Mouse (Mus musculus): ENCODE measurements around the gene Usp12. TPM values are rescaled to one million over a fixed set of nuclear protein-coding genes. Genes with fewer than 3 reads are reported as not detected.

Usp12 gene
- total and polyA plus RNA-seq, 3 experiments = 24.5 TPM; not detected in 1

DNA sequence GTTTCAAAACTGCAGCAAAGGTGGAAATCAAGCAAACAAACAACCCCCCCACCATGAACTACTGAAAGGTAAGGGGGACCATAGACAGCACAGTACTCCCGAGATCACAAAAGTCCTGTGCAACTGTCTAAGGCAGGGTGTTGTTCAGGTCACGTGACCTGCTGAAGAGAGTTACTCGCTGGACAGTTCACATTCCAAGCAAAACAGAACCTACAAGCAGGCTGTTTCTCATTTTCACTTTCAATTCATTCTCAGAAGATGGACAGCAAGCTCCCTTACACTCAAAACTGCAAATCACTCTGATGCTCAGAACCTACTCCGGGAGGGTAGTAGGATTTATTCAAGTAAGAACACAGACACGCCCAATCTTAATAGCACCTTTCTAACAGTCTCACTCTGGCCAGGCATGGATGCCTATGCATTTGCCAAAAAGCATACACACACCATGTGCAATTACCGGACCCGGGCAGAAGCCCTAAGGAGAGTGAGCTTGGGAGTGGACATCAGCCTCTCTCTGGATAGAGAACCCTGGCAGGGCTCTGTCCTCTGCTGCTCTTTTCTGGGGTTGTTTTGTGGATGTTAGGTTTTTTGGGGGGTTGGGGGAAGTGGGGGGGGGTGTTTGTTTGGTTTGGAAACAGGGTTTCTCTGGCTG lies 2.5 kb downstream of the Usp12 start:
- peaks cover 4 to 16% of the 10 kb centered on the region in 2 experiments for H3K4me1 ChIP-seq (ENCODE audit: control insufficient read depth in 1 of 2, insufficient read depth in 2 of 2, low read length in 2 of 2)
- DNase-seq (ENCODE audit: low read depth, low spot score) = peak; percentile 23
- no peaks in the 10 kb centered on the region for H3K27me3 ChIP-seq (ENCODE audit: control insufficient read depth in 1 of 2, insufficient read depth in 2 of 2, low read length in 2 of 2)
- no peak overlapping the region for H3K9ac ChIP-seq (ENCODE audit: control insufficient read depth, low read depth, low read length, poor library complexity, severe bottlenecking)
- no peaks in the 10 kb centered on the region for H3K9me3 ChIP-seq (replicated peaks; ENCODE audit: insufficient read depth, low read length)
- H3K4me3 ChIP-seq (ENCODE audit: control insufficient read depth in 1 of 2, insufficient read depth in 1 of 2, low read depth in 2 of 2, low read length in 2 of 2) = no peak overlapping the region
- H3K36me3 ChIP-seq (ENCODE audit: control insufficient read depth in 1 of 2, insufficient read depth in 2 of 2, low read length in 2 of 2) = peaks cover 0 to 7% of the 10 kb centered on the region in 2 experiments; a peak in 2 of 4 replicates
- H3K27ac ChIP-seq (ENCODE audit: control insufficient read depth, low read depth, low read length) = no peak overlapping the region
- TF ChIP-seq CTCF (IDR thresholded peaks at IDR 0.05 in 2 of 3, conservative IDR thresholded peaks at IDR 0.05 in 1 of 3; ENCODE audit: control insufficient read depth in 1 of 3, insufficient read depth in 1 of 3, low read depth in 2 of 3, low read length in 3 of 3, poor library complexity in 1 of 3, severe bottlenecking in 1 of 3) (no peak), USF1 (IDR thresholded peaks at IDR 0.05; ENCODE audit: low read depth, low read length) (peak; percentile 77), ELF1 (IDR thresholded peaks at IDR 0.05; ENCODE audit: low read depth, low read length) (no peak), HCFC1 (IDR thresholded peaks at IDR 0.05; ENCODE audit: low read depth, low read length) (no peak)
- H3K79me2 ChIP-seq (ENCODE audit: control insufficient read depth, insufficient read depth, low read length, poor library complexity) = peaks cover 48% of the 10 kb centered on the region

DNA sequence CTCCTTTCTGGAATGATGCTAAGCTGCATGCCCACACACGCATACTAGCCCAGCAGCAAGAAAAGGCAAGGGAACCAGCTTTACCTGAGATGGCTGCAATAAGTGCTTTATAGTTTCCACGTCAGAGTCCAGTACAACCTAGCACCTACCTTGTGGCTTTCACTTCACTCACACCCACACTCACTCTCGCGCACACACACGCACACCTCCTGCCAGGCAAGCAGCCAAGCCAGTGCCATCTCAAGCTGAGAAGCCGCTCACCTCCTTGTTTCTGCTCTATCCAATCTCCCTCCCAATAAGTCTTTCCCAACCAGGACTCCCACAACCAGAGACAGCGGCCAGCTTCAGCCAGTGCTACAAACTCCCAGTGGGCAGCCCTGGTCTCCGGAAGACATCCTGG lies 3.9 kb downstream of the Usp12 start:
- peaks cover 48% of the 10 kb centered on the region for H3K79me2 ChIP-seq (ENCODE audit: control insufficient read depth, insufficient read depth, low read length, poor library complexity)
- H3K36me3 ChIP-seq (ENCODE audit: control insufficient read depth in 1 of 2, insufficient read depth in 2 of 2, low read length in 2 of 2) = peaks cover 0 to 7% of the 10 kb centered on the region in 2 experiments; a peak in 2 of 4 replicates
- H3K4me1 ChIP-seq (ENCODE audit: control insufficient read depth in 1 of 2, insufficient read depth in 2 of 2, low read length in 2 of 2) = peaks cover 4 to 16% of the 10 kb centered on the region in 2 experiments
- no peaks in the 10 kb centered on the region for H3K27me3 ChIP-seq (ENCODE audit: control insufficient read depth in 1 of 2, insufficient read depth in 2 of 2, low read length in 2 of 2)
- no peak for TF ChIP-seq MAX (IDR thresholded peaks at IDR 0.05; ENCODE audit: low read length)
- no peak for TF ChIP-seq TCF12 (IDR thresholded peaks at IDR 0.05; ENCODE audit: low read depth, low read length)
- no peak for TF ChIP-seq POLR2AphosphoS2 (IDR thresholded peaks at IDR 0.05; ENCODE audit: low read length)
- TF ChIP-seq CHD1 (IDR thresholded peaks at IDR 0.05; ENCODE audit: low read depth, low read length) = no peak
- no peak for TF ChIP-seq RCOR1 (IDR thresholded peaks at IDR 0.05; ENCODE audit: low read depth, low read length)
- H3K27ac ChIP-seq (ENCODE audit: control insufficient read depth, low read depth, low read length) = no peak overlapping the region
- H3K4me3 ChIP-seq (ENCODE audit: control insufficient read depth in 1 of 2, insufficient read depth in 1 of 2, low read depth in 2 of 2, low read length in 2 of 2) = no peak overlapping the region
- H3K9me3 ChIP-seq (replicated peaks; ENCODE audit: insufficient read depth, low read length) = no peaks in the 10 kb centered on the region
- H3K9ac ChIP-seq (ENCODE audit: control insufficient read depth, low read depth, low read length, poor library complexity, severe bottlenecking) = no peak overlapping the region
- DNase-seq (ENCODE audit: low read depth, low spot score) = no peak

DNA sequence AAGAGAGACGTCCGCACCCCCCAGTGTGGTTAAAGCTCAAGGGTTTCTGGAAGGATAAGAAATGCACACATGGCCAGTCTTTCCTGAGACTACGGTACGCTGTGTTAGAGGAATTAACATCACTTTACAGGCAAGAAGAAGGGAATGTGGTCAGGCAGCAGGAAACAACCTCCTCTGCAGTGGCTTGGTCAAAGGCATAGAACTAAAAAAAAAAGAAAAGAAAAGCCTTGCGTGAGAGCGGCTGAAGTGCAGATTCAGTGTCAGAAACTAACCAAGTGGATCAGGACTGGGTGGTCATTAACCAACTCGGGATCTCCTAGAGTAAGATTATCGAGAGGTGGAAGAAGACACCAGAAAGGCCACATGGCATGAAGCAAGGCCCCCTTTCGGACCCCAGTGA lies 5.4 kb downstream of the Usp12 start:
- peaks cover 4 to 12% of the 10 kb centered on the region in 2 experiments for H3K4me1 ChIP-seq (ENCODE audit: control insufficient read depth in 1 of 2, insufficient read depth in 2 of 2, low read length in 2 of 2)
- H3K4me3 ChIP-seq (ENCODE audit: control insufficient read depth in 1 of 2, insufficient read depth in 1 of 2, low read depth in 2 of 2, low read length in 2 of 2) = no peak overlapping the region
- H3K9me3 ChIP-seq (replicated peaks; ENCODE audit: insufficient read depth, low read length) = no peaks in the 10 kb centered on the region
- H3K9ac ChIP-seq (ENCODE audit: control insufficient read depth, low read depth, low read length, poor library complexity, severe bottlenecking) = no peak overlapping the region
- TF ChIP-seq MYC (IDR thresholded peaks at IDR 0.05; ENCODE audit: low read depth, low read length) = no peak
- no peak for TF ChIP-seq E2F4 (IDR thresholded peaks at IDR 0.05; ENCODE audit: borderline replicate concordance, low read depth, low read length)
- no peak for TF ChIP-seq ELF1 (IDR thresholded peaks at IDR 0.05; ENCODE audit: low read depth, low read length)
- TF ChIP-seq RCOR1 (IDR thresholded peaks at IDR 0.05; ENCODE audit: low read depth, low read length) = no peak
- no peak for TF ChIP-seq CHD1 (IDR thresholded peaks at IDR 0.05; ENCODE audit: low read depth, low read length)
- TF ChIP-seq BHLHE40 (IDR thresholded peaks at IDR 0.05; ENCODE audit: borderline replicate concordance, low read depth, low read length) = no peak
- no peak for TF ChIP-seq ZKSCAN1 (IDR thresholded peaks at IDR 0.05; ENCODE audit: low read depth, low read length)
- no peak for TF ChIP-seq SMC3 (IDR thresholded peaks at IDR 0.05; ENCODE audit: low read depth, low read length)
- no peak for TF ChIP-seq NELFE (IDR thresholded peaks at IDR 0.05; ENCODE audit: low read depth, low read length)
- no peak for TF ChIP-seq EP300 (IDR thresholded peaks at IDR 0.05; ENCODE audit: low read depth in 1 of 2, low read length in 2 of 2)
- TF ChIP-seq USF1 (IDR thresholded peaks at IDR 0.05; ENCODE audit: low read depth, low read length) = no peak
- TF ChIP-seq GABPA (IDR thresholded peaks at IDR 0.05; ENCODE audit: low read depth, low read length) = no peak
- no peak for TF ChIP-seq ZMIZ1 (IDR thresholded peaks at IDR 0.05; ENCODE audit: low read depth, low read length)
- no peak for TF ChIP-seq UBTF (IDR thresholded peaks at IDR 0.05; ENCODE audit: borderline replicate concordance, insufficient read depth, low read depth, low read length)
- H3K27ac ChIP-seq (ENCODE audit: control insufficient read depth, low read depth, low read length) = no peak overlapping the region
- H3K36me3 ChIP-seq (ENCODE audit: control insufficient read depth in 1 of 2, insufficient read depth in 2 of 2, low read length in 2 of 2) = peaks cover 0 to 2% of the 10 kb centered on the region in 2 experiments; a peak in 2 of 4 replicates
- H3K79me2 ChIP-seq (ENCODE audit: control insufficient read depth, insufficient read depth, low read length, poor library complexity) = peaks cover 47% of the 10 kb centered on the region
- no peaks in the 10 kb centered on the region for H3K27me3 ChIP-seq (ENCODE audit: control insufficient read depth in 1 of 2, insufficient read depth in 2 of 2, low read length in 2 of 2)
- DNase-seq (ENCODE audit: low read depth, low spot score) = no peak
